In the genomic region with DNA sequence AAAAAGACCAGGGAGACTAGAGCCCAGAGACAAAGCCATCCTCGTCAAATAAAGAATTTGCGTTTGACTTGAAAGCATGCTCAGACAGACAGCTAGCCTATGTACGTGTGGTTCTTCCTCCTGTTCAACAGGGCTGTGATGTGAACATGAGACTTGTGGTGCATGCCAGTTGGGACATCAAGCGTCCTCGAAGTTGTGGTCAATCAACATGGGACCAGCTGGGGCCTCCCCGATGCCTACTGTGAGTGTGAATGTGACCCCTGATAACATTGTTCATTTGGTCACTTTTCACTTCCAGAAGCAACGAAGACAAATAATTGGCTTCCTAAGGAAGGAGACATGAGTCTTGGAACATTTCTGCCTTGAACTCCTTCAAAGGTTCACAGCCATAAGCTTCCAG, we compare ENCODE assay signal across 31 mouse cellular contexts.
"Had no signal": no experiment of that assay in that cellular context is flagged by ENCODE, and none has a peak within 500 bp of the region (broad histone marks: within the 10 kb centered on the region; RNA-seq: fewer than 3 reads in every experiment).

No protein-coding gene starts in this region.

- H3K27me3 ChIP-seq: limb, embryonic 13.5 days; limb, embryonic 15.5 days; liver, embryonic 12.5 days; liver, embryonic 13.5 days; liver, embryonic 15.5 days; lung, embryonic 15.5 days; megakaryocyte, embryonic 14.5 days; midbrain, embryonic 12.5 days; midbrain, embryonic 13.5 days; midbrain, embryonic 15.5 days; neural tube, embryonic 12.5 days had no signal

- H3K4me2 ChIP-seq: limb, embryonic 12.5 days; limb, embryonic 13.5 days; limb, embryonic 15.5 days; liver, embryonic 11.5 days; liver, embryonic 12.5 days; liver, embryonic 13.5 days; liver, embryonic 15.5 days; lung, embryonic 14.5 days; lung, embryonic 15.5 days; midbrain, embryonic 12.5 days; midbrain, embryonic 13.5 days; midbrain, embryonic 15.5 days; neural tube, embryonic 12.5 days had no signal

- H3K9me3 ChIP-seq: limb, embryonic 10.5 days; limb, embryonic 12.5 days; limb, embryonic 13.5 days; limb, embryonic 15.5 days; liver, embryonic 12.5 days; liver, embryonic 13.5 days; liver, embryonic 15.5 days; lung, embryonic 15.5 days; megakaryocyte, embryonic 14.5 days; midbrain, embryonic 10.5 days; midbrain, embryonic 12.5 days; midbrain, embryonic 13.5 days; midbrain, embryonic 15.5 days; neural tube, embryonic 12.5 days had no signal

- H3K9ac ChIP-seq: limb, embryonic 12.5 days; limb, embryonic 13.5 days; limb, embryonic 15.5 days; liver, embryonic 12.5 days; liver, embryonic 13.5 days; liver, embryonic 14.5 days; liver, embryonic 15.5 days; liver, postnatal 0 days; lung, embryonic 14.5 days; lung, embryonic 15.5 days; midbrain, embryonic 12.5 days; midbrain, embryonic 13.5 days; midbrain, embryonic 15.5 days; neural tube, embryonic 12.5 days had no signal

- H3K27ac ChIP-seq: left cerebral cortex, adult 2 months; limb, embryonic 10.5 days; limb, embryonic 12.5 days; limb, embryonic 13.5 days; limb, embryonic 15.5 days; liver, embryonic 12.5 days; liver, embryonic 13.5 days; liver, embryonic 14.5 days; liver, embryonic 15.5 days; lung, embryonic 15.5 days; macrophage; midbrain, embryonic 10.5 days; midbrain, embryonic 12.5 days; midbrain, embryonic 13.5 days; midbrain, embryonic 15.5 days; neural tube, embryonic 12.5 days had no signal

- ATAC-seq: liver, embryonic 12.5 days; liver, postnatal 0 days; lung, postnatal 0 days; midbrain, embryonic 13.5 days; midbrain, embryonic 15.5 days had no signal

- H3K4me1 ChIP-seq: limb, embryonic 10.5 days; limb, embryonic 13.5 days; limb, embryonic 15.5 days; lung, embryonic 15.5 days; midbrain, embryonic 10.5 days; midbrain, embryonic 12.5 days; midbrain, embryonic 13.5 days; midbrain, embryonic 15.5 days; neural tube, embryonic 12.5 days had no signal

- H3K36me3 ChIP-seq: limb, embryonic 10.5 days; limb, embryonic 12.5 days; limb, embryonic 13.5 days; limb, embryonic 15.5 days; liver, embryonic 12.5 days; liver, embryonic 13.5 days; liver, embryonic 15.5 days; lung, embryonic 15.5 days; midbrain, embryonic 10.5 days; midbrain, embryonic 12.5 days; midbrain, embryonic 13.5 days; midbrain, embryonic 15.5 days; neural tube, embryonic 12.5 days had no signal

- H3K4me3 ChIP-seq: left cerebral cortex, adult 2 months; limb, embryonic 10.5 days; limb, embryonic 12.5 days; limb, embryonic 13.5 days; limb, embryonic 15.5 days; liver, embryonic 12.5 days; liver, embryonic 13.5 days; liver, embryonic 15.5 days; lung, embryonic 15.5 days; megakaryocyte, embryonic 14.5 days; midbrain, embryonic 10.5 days; midbrain, embryonic 12.5 days; midbrain, embryonic 13.5 days; midbrain, embryonic 15.5 days; myocyte; neural tube, embryonic 12.5 days had no signal

- DNase-seq: left cerebral cortex, postnatal 4 days; liver; liver, embryonic 13.5 days; liver, postnatal 0 days; lung, adult 18-20 months; lung, adult 2 months; lung, embryonic 14.5 days; lung, postnatal 10 days; lung, postnatal 14 days; lung, postnatal 36 days; lung, postnatal 4 days; midbrain, embryonic 14.5 days had no signal
